Mouse (Mus musculus): ENCODE results near the gene Spa17. TPM values are rescaled to one million over a fixed set of nuclear protein-coding genes. Genes with fewer than 3 reads are reported as not detected.

Spa17 gene
- polyA plus RNA-seq (2016; fragmentation: Nextera tagmentation; extraction: Ambion mirVana), result 6.0 and 6.1 TPM in 2 replicates

DNA sequence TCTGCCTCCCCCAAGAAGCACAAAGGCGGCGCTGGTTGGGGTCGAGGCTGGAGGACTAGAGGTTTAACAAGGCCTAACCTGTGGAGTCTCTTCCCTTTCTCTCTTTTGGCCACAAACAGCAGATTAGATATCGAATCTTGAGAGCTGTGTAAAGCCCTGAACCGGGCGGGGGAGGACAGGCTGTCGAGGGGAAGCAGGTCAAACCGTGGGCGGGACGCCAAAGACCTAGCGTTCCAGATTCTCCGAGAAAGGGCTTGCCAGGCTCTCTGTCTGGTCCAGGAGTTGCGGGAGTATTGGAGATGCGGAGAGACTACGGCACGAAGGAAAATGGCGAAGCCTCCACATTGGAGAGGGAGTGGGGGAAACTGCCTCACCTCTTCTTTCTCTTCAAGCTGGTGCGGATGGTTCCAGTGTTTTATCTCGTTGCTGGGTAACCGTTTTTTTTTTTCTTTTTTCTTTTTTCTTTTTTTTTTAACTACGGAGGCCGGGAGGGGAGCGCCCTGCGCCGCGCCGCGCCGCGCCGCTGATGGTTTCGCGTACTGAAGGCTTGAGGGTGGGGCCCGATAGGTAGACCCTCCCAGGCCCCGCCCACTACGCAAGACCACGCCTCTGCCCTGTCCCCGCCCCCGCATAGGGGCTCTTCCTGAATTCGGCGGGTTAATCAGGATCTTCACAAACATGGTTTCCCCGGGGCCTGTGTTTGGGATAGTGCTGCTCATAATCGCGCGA is at the start of gene Spa17:
TSS of gene Spa17 (minus strand) at position 541 of the 729 bp plus-strand sequence.
- H3K27me3 ChIP-seq, result 0 out of 2 replicates have a peak, but pooled peaks cover 8% of the 10 kb centered on the region
- peak; percentile 91 for ATAC-seq (ENCODE audit: insufficient number of reproducible peaks, insufficient read depth, low FRiP score, low TSS enrichment, low read depth)
- H3K9me3 ChIP-seq, result no peaks in the 10 kb centered on the region
- H3K9ac ChIP-seq (replicated peaks), result peak within 1 kb of the TSS; percentile 69
- H3K4me2 ChIP-seq, result peak within 1 kb of the TSS; percentile 71
- H3K36me3 ChIP-seq, result no peaks in the 10 kb centered on the region
- peak within 1 kb of the TSS; percentile 65 for H3K4me3 ChIP-seq (replicated peaks)
- H3K27ac ChIP-seq, result peak within 1 kb of the TSS; percentile 29; the same call in 1 of the 2 replicates
- WGBS, result under 1% methylated on average over 45 of the region's 45 CpGs
- peaks cover 6% of the 10 kb centered on the region; the same call in 1 of the 2 replicates for H3K4me1 ChIP-seq (replicated peaks)

DNA sequence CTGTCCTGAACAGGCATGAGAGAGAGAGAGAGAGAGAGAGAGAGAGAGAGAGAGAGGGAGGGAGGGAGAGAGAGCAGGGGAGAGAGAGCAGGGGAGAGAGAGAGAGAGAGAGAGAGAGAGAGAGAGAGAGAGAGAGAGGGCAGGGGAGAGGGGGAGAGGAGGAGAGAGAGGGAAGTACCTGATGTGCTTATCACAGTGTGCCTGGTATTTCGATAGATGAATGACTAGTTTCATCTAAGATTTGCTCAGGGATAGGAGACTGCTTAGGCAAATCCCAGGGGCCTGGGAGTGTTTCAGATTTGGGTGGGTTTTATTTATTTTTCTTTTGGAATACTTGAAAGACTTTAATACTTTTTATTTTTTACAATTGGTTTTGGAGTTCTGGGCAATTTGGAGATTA is 49.7 kb upstream of the Spa17 start:
- no peaks in the 10 kb centered on the region for H3K9me3 ChIP-seq
- ATAC-seq (ENCODE audit: insufficient number of reproducible peaks, insufficient read depth, low FRiP score, low TSS enrichment, low read depth), result no peak
- WGBS, result 74% methylated on average over 1 of the region's 1 CpGs
- no peaks in the 10 kb centered on the region for H3K4me1 ChIP-seq (replicated peaks)
- no peak overlapping the region for H3K27ac ChIP-seq
- no peak overlapping the region for H3K9ac ChIP-seq (replicated peaks)
- H3K27me3 ChIP-seq, result no peaks in the 10 kb centered on the region
- H3K4me2 ChIP-seq, result no peak overlapping the region
- no peak overlapping the region for H3K4me3 ChIP-seq (replicated peaks)
- H3K36me3 ChIP-seq, result no peaks in the 10 kb centered on the region

DNA sequence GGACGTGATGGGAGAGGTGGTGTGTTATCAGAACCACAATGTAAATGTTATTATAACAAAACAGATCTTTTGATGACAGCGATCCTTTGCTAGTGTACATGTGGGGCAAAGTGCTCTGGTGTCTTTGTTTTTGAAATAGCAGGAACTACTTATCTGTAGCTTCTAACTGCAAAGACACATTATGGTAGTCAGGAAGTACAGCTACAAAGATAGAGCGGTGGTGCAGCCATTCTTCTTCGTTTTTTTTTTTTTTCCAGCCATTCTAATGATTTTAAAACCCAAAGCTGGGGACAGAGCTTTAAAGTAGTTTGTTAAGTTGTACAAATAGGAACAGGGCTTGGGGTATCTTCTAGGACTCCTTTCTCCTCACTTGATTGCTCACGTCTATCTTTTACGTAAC is 45.9 kb upstream of the Spa17 start:
- Histone ChIP-seq H3K4me1 (replicated peaks) (peaks cover 10% of the 10 kb centered on the region; the same call in 1 of the 2 replicates), H3K4me2 (no peak overlapping the region), H3K9me3 (no peaks in the 10 kb centered on the region), H3K9ac (replicated peaks) (no peak overlapping the region), H3K4me3 (replicated peaks) (no peak overlapping the region), H3K36me3 (peaks cover 3% of the 10 kb centered on the region), H3K27me3 (no peaks in the 10 kb centered on the region), H3K27ac (no peak overlapping the region)
- ATAC-seq (ENCODE audit: insufficient number of reproducible peaks, insufficient read depth, low FRiP score, low TSS enrichment, low read depth), result no peak
- 87% methylated on average over 6 of the region's 6 CpGs for WGBS

DNA sequence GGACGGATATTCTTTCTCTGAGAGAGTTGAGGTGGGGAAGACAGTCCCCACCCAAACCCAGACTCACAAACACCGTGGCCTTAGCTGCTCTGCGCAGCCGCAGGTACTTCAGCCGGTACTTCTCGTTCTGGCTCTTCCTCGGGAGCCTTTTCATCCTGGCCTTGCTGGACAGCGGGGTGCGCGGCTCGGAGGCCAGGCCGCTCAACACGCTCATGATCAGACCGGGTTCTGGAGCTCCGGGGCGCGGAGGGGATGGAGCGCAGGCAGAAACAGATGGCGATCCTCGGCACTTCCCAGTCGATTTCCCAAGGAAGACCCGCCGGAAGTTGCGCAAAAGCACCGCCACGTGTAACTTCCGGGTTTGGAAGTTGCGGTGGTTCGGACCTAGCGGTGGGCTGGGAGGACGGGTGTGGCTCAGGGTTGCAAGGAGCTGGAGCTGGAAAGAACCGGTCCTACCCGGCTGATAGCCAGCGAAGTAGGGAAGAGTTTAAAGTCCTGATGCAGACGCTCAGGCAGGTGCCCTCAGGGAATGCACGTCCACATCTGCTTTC is 43.5 kb upstream of the Spa17 start, which contains the start of gene Tbrg1:
TSS of gene Tbrg1 (minus strand) at position 382 of the 551 bp plus-strand sequence.
- H3K4me3 ChIP-seq (replicated peaks), result peak within 1 kb of the TSS; percentile 72

DNA sequence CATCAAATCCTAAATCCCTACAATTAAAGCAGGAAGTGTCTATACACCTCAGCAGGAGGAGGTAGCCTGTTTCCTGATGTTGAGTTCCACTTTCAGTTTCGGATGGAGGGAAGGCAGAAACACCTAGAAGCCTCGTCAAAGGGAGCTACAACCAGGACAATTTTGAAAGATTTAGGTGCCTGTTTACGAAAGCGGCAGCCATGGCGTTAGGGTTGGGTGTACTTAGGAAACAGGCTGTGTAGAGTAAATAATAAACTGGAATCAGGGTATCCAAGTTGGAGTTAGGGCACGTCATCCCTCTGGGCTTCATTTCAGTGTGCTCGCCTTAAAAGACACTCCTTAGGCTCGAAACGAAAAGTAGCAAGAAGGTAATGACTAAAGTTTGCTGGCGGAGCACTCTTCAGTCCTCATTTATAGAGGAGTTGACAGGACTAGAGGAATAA is 42.9 kb upstream of the Spa17 start:
- ATAC-seq (ENCODE audit: insufficient number of reproducible peaks, insufficient read depth, low FRiP score, low TSS enrichment, low read depth), result 0 out of 2 replicates have a peak, but pooled peaks have one; percentile 13
- peak overlapping the region; percentile 68 for H3K4me2 ChIP-seq
- H3K9me3 ChIP-seq, result no peaks in the 10 kb centered on the region
- no peaks in the 10 kb centered on the region for H3K27me3 ChIP-seq
- peak overlapping the region; percentile 92 for H3K27ac ChIP-seq
- under 1% methylated on average over 10 of the region's 10 CpGs for WGBS
- H3K4me1 ChIP-seq (replicated peaks), result peaks cover 10% of the 10 kb centered on the region; the same call in 1 of the 2 replicates
- H3K9ac ChIP-seq (replicated peaks), result peak overlapping the region; percentile 73
- H3K36me3 ChIP-seq, result peaks cover 30% of the 10 kb centered on the region
- H3K4me3 ChIP-seq (replicated peaks), result peak overlapping the region; percentile 72

More for the DNA sequence above, 43.5 kb upstream of the Spa17 start, which contains the start of gene Tbrg1:
- no peaks in the 10 kb centered on the region for H3K9me3 ChIP-seq
- no peaks in the 10 kb centered on the region for H3K27me3 ChIP-seq
- H3K4me1 ChIP-seq (replicated peaks), result peaks cover 10% of the 10 kb centered on the region; the same call in 1 of the 2 replicates
- H3K27ac ChIP-seq, result peak within 1 kb of the TSS; percentile 92
- peak within 1 kb of the TSS; percentile 73 for H3K9ac ChIP-seq (replicated peaks)
- H3K4me2 ChIP-seq, result peak within 1 kb of the TSS; percentile 68
- WGBS, result under 1% methylated on average over 36 of the region's 36 CpGs
- ATAC-seq (ENCODE audit: insufficient number of reproducible peaks, insufficient read depth, low FRiP score, low TSS enrichment, low read depth), result peak; percentile 91
- H3K36me3 ChIP-seq, result peaks cover 27% of the 10 kb centered on the region

DNA sequence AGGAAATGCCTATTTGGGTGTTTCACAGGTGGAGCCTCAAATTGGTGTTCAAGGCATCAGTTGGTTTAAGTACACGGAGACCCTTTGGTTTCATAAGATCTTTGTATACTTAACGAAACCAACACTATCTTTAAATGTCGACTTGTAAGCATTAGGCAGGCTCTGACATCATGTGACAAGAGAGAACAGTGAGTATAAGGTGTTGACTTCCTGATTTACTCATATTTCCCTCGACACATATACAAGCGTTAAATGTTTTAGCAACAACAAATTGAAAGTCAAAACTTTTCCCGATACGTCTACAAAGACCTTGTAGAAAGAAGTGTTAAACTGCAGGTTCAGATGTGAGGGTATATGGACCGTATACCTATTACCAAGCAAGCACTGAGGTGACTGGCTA is 42.4 kb upstream of the Spa17 start:
- Histone ChIP-seq H3K36me3 (peaks cover 35% of the 10 kb centered on the region), H3K27ac (no peak overlapping the region), H3K4me2 (peak overlapping the region; percentile 68), H3K9me3 (no peaks in the 10 kb centered on the region), H3K4me3 (replicated peaks) (peak overlapping the region; percentile 72), H3K27me3 (no peaks in the 10 kb centered on the region), H3K4me1 (replicated peaks) (peaks cover 10% of the 10 kb centered on the region; the same call in 1 of the 2 replicates), H3K9ac (replicated peaks) (peak overlapping the region; percentile 73; the same call in 1 of the 2 replicates)
- no peak for ATAC-seq (ENCODE audit: insufficient number of reproducible peaks, insufficient read depth, low FRiP score, low TSS enrichment, low read depth)
- 68% methylated on average over 8 of the region's 8 CpGs for WGBS

DNA sequence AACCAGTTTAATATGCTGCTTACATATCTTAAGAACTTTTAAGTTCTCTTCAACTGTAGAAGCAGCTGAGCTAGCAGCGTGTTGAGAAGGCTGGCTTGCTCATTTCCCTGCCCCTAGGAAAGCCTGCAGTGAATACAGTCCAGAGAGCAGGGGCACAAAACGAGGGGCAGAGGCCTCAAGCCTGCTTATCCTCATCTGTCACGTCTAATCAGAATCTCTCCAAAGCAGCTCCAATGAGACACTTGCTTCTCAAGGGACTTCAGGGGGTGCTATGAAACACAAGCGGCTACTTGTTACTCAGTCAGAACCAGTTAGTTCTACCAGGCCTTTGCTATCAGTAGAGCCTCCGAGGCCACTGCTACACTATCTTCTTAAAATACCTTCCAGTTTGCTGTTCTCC is 40.3 kb upstream of the Spa17 start:
- no peak overlapping the region for H3K4me2 ChIP-seq
- H3K4me1 ChIP-seq (replicated peaks), result peaks cover 10% of the 10 kb centered on the region; the same call in 1 of the 2 replicates
- H3K36me3 ChIP-seq, result peaks cover 56% of the 10 kb centered on the region
- no peak for ATAC-seq (ENCODE audit: insufficient number of reproducible peaks, insufficient read depth, low FRiP score, low TSS enrichment, low read depth)
- H3K9ac ChIP-seq (replicated peaks), result no peak overlapping the region
- 88% methylated on average over 5 of the region's 5 CpGs for WGBS
- no peaks in the 10 kb centered on the region for H3K9me3 ChIP-seq
- H3K27me3 ChIP-seq, result no peaks in the 10 kb centered on the region
- no peak overlapping the region for H3K27ac ChIP-seq
- no peak overlapping the region for H3K4me3 ChIP-seq (replicated peaks)

DNA sequence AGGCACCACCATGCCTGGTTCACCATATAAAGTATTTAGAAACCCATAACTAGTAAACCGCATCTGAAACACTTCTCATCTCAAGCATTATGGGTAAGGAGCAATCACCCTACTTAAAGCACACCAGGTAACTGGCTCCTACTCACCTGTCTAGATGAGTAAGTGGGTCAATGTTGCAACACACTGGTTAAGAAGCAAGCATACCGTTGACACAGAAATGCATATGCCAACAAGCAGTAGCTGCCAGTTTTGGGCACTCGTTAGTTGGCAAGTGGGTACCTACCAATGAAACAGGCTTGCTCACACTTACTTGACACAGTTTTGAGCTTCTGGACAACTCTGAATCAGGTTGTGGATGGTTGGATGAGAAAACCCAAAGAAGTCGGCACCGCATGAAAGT is 37.1 kb upstream of the Spa17 start:
- H3K9me3 ChIP-seq, result no peaks in the 10 kb centered on the region
- H3K9ac ChIP-seq (replicated peaks), result no peak overlapping the region
- ATAC-seq (ENCODE audit: insufficient number of reproducible peaks, insufficient read depth, low FRiP score, low TSS enrichment, low read depth), result no peak
- no peak overlapping the region for H3K27ac ChIP-seq
- 93% methylated on average over 5 of the region's 5 CpGs for whole genome bisulfite sequencing
- peaks cover 72% of the 10 kb centered on the region for H3K36me3 ChIP-seq
- H3K27me3 ChIP-seq, result no peaks in the 10 kb centered on the region
- peaks cover 5% of the 10 kb centered on the region; the same call in 1 of the 2 replicates for H3K4me1 ChIP-seq (replicated peaks)
- no peak overlapping the region for H3K4me3 ChIP-seq (replicated peaks)
- no peak overlapping the region for H3K4me2 ChIP-seq

DNA sequence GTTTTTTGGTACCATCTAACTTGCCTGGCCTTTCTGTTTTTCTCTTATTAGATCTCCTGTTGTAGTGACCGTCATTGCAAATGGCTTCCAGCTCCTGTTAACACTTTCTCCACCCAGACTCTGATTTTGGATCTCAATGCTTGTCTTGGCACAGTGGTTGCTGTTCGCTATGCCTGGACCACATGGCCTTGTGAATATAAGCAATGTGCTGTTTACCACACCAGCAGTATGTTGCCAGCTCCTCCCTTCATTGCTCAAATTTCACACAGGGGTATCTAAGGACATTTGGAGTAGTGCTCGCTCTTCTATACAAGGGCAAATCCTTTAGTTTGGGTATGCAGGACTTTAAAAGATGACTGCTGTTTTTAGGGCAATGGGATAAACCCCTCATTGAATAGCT is 32.7 kb upstream of the Spa17 start:
- Histone ChIP-seq H3K9me3 (no peaks in the 10 kb centered on the region), H3K4me2 (no peak overlapping the region), H3K36me3 (peaks cover 40% of the 10 kb centered on the region), H3K4me1 (replicated peaks) (no peaks in the 10 kb centered on the region), H3K27ac (no peak overlapping the region), H3K9ac (replicated peaks) (no peak overlapping the region), H3K27me3 (no peaks in the 10 kb centered on the region), H3K4me3 (replicated peaks) (no peak overlapping the region)
- ATAC-seq (ENCODE audit: insufficient number of reproducible peaks, insufficient read depth, low FRiP score, low TSS enrichment, low read depth), result no peak
- 82% methylated on average over 3 of the region's 3 CpGs for WGBS

DNA sequence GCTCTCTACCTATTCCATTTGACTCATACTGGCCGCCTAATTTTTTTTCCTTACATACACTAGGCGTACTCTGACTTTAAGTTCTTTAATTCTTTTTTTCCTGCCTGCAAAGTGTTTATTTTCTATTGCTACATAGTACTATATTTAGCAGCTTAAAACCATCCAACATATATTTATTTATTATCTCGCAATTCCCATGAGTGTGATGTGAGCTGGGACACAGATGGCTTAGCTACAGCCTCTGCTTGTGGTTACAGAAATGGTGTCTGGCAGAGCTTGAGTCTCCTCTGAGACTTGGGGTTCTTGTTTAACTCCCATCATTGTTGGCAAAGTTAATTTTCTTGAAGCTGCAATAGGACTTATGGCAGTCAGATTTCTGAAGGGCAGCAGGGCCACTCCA is 25.2 kb upstream of the Spa17 start:
- Histone ChIP-seq H3K4me1 (replicated peaks) (no peaks in the 10 kb centered on the region), H3K9ac (replicated peaks) (no peak overlapping the region)

DNA sequence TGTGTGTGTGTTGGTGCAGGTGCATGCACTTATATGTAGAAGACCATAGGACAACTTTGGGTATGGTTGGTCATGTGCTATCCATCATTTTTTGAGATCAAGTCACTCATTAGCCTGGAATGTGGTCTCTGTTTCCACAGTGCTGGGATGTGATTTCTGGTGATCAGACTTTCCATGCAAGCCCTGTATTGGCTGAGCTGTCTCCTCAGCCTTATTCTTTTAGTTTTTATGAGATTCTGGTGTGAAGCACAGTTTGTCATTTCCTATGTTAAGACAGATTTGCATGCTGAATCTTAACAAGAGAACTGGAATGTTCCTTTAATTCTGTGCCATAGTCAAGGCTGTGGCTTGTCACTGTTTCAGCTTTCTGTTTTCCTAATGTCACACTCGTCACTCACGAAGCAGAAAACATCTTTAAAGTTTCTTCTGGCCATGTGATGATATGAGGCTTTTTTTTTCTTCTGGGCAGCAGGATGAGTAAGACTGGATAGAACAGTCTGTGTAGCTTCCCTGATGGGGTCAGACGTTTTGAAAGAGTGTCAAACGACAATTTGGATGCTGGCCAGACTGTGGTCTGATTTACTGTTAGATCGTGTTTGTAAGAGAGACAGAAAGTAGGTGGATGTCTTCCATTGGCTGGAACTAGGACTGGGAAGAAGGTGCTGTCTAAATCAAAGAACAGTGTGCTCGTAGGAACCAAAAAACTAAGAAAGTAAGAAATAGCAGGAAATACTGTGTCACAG is 23.4 kb upstream of the Spa17 start:
- WGBS, result 63% methylated on average over 6 of the region's 6 CpGs
- Histone ChIP-seq H3K9ac (replicated peaks) (no peak overlapping the region), H3K36me3 (no peaks in the 10 kb centered on the region), H3K4me2 (no peak overlapping the region), H3K4me3 (replicated peaks) (no peak overlapping the region), H3K9me3 (no peaks in the 10 kb centered on the region), H3K27ac (no peak overlapping the region), H3K4me1 (replicated peaks) (no peaks in the 10 kb centered on the region), H3K27me3 (peaks cover 4% of the 10 kb centered on the region; the same call in 1 of the 2 replicates)
- ATAC-seq (ENCODE audit: insufficient number of reproducible peaks, insufficient read depth, low FRiP score, low TSS enrichment, low read depth), result no peak; the same call in 1 of the 2 replicates

More for the DNA sequence above, 25.2 kb upstream of the Spa17 start:
- no peaks in the 10 kb centered on the region for H3K9me3 ChIP-seq
- 74% methylated on average over 3 of the region's 3 CpGs for WGBS
- no peak overlapping the region for H3K4me3 ChIP-seq (replicated peaks)
- no peaks in the 10 kb centered on the region for H3K36me3 ChIP-seq
- no peak overlapping the region for H3K4me2 ChIP-seq
- no peak for ATAC-seq (ENCODE audit: insufficient number of reproducible peaks, insufficient read depth, low FRiP score, low TSS enrichment, low read depth)
- no peaks in the 10 kb centered on the region for H3K27me3 ChIP-seq
- H3K27ac ChIP-seq, result no peak overlapping the region

Measured in limb, embryonic 12.5 days (tissue).